Mouse (Mus musculus): Measurements from ENCODE around the gene Rnf121. TPM values are rescaled to one million over a fixed set of nuclear protein-coding genes. Genes with fewer than 3 reads are reported as not detected.
"Not testable (repeated sequence)": the region's sequence is repeated elsewhere in the genome, so short reads cannot be mapped to it uniquely, and the experiment has no call there.

Gene Rnf121
- polyA plus RNA-seq, 1 experiment = 67.1 TPM

DNA sequence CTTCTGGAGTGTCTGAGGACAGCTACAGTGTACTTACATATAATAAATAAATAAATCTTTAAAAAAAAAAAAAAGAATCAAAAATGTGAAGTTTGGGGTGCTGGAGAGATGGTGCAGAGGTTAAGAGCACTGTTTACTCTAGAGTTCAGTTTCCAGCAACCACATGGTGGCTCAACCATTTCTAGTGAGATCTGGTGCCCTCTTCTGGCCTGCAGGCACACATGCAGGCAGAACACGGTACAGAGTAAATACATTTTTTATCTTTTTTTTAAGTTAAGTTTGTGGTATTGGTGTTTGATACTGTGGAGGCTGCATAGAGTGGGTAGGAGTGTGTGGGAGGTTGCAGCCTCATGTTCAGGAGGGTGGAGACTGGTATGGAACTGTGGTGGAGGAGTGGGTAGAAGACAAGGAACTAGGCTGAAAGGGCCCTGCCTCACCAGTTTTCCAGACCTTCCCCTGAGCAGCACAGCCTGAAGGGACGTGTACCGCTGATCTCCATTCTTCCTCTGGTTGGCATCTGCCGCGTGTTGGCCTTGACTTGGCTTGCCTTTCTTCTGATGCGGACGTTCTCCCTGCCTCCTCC, 11.5 kb upstream of the Rnf121 start:
- DNase-seq (ENCODE audit: extremely low spot score in 1 of 2, low spot score in 1 of 2) = peak in 1 of 2 experiments; percentile 32

GRCm38 (mm10) chr7:102066363-102066762, 1.1 kb upstream of the Rnf121 start:
- DNase-seq (ENCODE audit: extremely low spot score in 1 of 2, low spot score in 1 of 2) = no peak

DNA sequence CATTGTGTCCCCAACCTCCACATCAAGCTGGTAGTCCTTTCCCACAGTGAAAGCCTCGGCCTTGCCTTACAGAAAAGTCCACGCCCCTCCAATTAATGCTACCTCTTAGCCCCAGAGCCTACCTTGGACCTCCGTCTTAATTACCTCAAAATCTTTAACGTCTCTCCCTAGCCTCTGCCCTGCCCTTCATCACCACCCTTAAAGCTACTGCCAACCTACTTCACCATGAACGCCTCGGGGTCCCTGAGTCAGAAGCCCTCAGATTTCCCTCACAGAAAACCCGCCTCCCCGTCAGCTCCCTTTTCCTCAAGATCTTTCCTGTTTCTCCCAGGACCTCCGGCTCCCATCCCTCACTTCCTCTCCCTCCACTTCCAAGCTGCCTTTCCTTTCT, 619 bp downstream of the Rnf121 start:
- DNase-seq (ENCODE audit: extremely low spot score in 1 of 2, low spot score in 1 of 2) = no peak

DNA sequence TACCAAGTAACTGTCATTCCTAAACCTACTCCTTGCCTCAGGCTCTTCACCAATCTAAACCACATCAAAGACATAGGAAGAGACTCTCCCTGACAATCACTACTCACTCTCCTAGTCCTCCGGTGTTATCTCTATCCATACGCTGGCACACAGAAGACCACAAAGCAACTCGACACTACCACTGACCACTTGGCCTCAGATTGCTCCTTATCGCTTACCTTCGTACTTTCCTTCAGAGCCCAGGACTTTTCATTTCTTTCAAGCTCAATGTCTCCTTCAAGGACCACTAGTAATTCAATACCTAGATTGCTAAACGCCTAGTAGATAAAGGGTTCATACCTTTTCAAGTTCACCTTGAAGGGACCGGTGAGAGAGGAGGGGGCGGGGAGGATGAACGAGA, 1.4 kb downstream of the Rnf121 start:
- DNase-seq (ENCODE audit: extremely low spot score in 1 of 2, low spot score in 1 of 2) = no peak

DNA sequence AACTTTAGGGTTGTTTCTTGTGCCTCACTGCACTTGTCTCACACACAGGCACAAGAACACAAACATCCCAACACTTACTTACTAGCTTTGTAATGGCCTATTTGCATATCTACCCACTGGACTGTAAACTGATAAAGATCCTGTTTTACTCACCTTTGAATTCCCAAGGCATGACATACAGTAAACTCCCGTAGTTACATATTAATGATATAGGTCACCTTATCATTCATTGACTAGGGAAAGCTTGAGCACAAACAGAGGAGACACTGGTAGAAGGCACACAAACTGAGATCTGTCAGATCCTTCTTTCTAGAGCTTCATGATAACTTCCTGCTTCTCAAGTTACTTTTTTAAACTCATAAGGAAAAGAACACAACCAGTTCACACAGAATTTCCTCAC, 3.1 kb downstream of the Rnf121 start:
- DNase-seq (ENCODE audit: extremely low spot score in 1 of 2, low spot score in 1 of 2) = no peak

GRCm38 (mm10) chr7:102061353-102061752, 3.9 kb downstream of the Rnf121 start:
- no peak for DNase-seq (ENCODE audit: extremely low spot score in 1 of 2, low spot score in 1 of 2)

- not testable (repeated sequence) for DNase-seq (ENCODE audit: extremely low spot score in 1 of 2, low spot score in 1 of 2)
Observed at GRCm38 (mm10) chr7:102048524-102048923, 16.7 kb downstream of the Rnf121 start.

DNA sequence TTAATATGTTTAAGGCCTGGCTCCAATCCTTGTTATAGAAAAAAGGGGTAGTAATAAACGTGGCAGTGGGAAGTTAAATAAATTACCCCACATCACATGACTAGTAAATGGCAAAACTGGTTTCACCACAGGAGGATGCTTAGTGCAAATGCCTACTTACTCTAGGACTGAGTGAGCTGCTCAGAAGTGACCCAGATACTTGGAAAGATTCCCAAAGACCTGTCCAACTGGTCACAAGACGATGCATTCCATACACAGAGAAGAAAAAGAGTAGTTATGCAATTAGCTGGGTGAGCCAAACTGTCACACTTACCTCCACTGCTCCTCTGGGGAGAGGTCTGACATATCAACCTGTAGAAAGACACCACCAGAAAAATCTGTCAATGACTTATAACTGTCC, 23.0 kb downstream of the Rnf121 start:
- DNase-seq (ENCODE audit: extremely low spot score in 1 of 2, low spot score in 1 of 2) = no peak

- DNase-seq (ENCODE audit: extremely low spot score in 1 of 2, low spot score in 1 of 2) = peak in 1 of 2 experiments; percentile 44
Observed at GRCm38 (mm10) chr7:102037318-102037717, 28.0 kb downstream of the Rnf121 start.

DNA sequence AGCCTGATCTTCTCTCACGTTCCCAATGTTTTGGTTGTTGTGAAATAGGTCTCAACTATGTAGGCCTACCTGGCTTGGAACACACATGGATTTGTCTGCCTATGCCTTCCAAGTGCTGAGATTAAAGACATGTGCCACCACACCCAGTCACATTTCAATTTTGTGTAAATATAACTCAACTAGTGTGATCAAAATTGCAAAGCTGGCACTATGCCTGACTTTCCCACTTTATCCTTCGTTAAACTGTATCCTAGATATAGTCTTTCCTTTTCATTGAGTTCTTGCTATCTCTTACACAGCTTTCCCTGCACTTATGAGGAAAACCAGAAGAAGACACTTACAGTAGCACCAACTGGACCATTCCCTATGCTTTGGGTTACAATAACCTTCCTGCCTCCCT, 29.7 kb downstream of the Rnf121 start:
- no peak for DNase-seq (ENCODE audit: extremely low spot score in 1 of 2, low spot score in 1 of 2)

- DNase-seq (ENCODE audit: extremely low spot score in 1 of 2, low spot score in 1 of 2) = no peak
Observed at GRCm38 (mm10) chr7:102034904-102035303, 30.4 kb downstream of the Rnf121 start.

DNA sequence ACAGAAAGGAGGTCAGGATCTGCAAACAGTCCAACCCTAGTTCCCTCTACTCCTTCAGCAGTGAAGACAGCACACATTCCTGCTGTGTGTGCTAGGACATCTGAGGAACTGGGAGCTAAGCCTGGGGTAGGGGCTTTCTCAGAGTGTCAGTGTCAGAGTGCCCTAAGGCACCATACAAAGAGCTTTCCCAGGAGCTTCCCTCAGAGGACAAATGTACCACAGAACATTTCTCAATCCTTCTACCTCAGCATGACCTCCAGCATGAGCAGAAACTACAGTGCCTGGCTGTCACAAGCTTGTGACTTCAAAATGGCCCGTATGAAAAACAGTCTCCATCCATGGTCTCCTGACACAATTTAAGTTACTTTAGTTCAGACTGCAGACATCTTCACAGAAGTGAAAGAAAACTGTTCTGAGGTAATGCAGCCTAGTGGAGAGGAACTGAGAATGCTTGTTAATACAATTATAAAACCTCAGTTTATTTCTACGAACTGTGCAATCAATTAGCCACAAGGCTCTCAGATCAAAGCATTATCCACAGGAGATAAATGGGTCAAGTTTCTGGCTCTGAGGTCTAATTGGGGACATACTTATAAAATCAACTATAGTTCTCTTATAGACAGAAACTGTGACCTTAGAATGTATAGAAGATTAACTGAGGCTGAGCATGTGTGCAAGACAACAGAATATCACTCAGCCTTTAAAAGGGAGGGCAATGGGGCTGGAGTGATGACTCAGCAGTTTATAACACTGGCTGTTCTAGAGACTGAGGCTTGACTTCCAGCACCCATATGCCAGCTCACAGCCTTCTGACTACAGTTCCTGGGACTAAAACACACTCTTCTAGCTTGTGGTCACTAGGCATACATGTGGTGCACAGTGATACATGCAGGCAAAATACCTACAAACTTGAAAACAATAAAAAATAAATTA, 39.8 kb downstream of the Rnf121 start:
- no peak for DNase-seq (ENCODE audit: extremely low spot score in 1 of 2, low spot score in 1 of 2)

DNA sequence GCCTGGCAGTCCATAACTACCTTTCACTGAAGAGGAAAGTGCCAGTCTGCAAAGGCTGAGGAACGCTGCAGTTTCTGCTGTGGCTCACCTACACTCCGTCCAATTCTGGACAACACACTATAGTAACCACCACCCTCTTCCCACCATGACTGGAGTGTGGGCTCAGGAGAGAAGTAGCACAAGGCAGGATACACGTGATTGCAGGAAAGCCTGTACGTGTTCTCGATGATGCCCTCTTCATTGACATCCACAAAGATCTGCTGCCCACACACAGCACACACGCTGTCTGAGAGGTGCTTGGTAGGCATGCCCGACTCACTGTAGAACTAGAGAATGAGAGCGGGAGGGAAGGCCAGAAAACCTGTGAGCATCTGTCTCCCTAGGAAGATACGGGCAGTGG, 41.4 kb downstream of the Rnf121 start:
- peak in 1 of 2 experiments; percentile 52 for DNase-seq (ENCODE audit: extremely low spot score in 1 of 2, low spot score in 1 of 2)

DNA sequence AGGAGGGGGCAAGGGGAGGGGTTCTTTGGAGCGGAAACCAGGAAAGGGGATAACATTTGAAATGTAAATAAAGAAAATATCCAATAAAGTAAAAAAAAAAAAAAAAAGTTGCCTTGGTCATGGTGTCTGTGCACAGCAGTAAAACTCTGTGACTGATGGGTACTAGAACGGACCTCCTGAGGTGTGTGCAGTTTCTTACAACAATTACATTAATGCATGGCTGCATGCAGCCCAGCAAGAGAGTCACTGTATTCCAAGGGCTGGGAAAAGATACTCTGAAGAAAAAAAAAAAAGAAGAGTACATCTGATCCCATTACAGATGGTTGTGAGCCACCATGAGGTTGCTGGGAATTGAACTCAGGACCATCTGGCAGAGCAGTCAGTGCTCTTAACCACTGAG, 44.3 kb downstream of the Rnf121 start:
- DNase-seq (ENCODE audit: extremely low spot score in 1 of 2, low spot score in 1 of 2) = not testable (repeated sequence)

- DNase-seq (ENCODE audit: extremely low spot score in 1 of 2, low spot score in 1 of 2) = no peak
Observed at GRCm38 (mm10) chr7:102019362-102019761, 45.9 kb downstream of the Rnf121 start.

DNA sequence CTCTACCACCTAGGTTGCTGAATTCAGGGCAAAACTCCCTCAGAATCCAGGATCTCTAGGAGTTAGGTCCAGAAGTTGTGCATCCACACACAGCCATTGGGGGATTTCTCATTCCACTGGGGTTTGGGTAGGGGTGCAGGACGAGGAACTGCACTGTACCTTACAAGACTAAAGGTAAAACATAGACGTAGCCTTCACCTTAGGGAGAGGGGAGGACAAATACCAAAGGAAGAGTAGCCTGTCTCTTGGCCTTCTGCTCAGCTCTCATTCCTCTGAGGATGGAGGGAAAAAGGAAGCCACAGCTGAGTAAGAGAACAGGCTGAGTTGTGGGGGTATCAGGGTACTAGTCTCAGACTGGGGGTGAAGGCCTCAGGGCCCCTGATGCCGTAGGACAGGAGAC, 46.7 kb downstream of the Rnf121 start, which contains the start of gene Il18bp:
Gene Il18bp, minus strand, starts transcription at position 101 of the 400 bp plus-strand sequence.
- no peak for DNase-seq (ENCODE audit: extremely low spot score in 1 of 2, low spot score in 1 of 2)

DNA sequence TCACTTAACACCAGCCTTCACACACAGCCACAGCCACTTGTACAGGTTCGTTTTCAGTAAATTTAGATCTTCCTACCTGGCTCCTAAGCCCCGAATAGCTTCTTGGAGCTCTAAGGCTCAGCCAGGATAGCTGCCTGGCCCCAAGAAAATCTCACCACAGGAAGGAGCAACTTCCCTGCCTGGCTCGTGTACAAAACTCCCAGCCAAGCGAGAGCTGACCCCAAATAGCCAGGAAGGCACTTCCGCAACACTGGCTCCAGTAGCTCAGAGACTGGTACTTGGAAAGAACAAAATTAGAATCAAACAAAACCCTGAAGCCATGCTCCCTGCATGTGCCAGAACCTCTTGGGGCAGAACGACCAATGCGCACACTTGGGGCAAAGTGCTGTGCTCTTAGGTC, 47.2 kb downstream of the Rnf121 start:
- no peak for DNase-seq (ENCODE audit: extremely low spot score in 1 of 2, low spot score in 1 of 2)

DNA sequence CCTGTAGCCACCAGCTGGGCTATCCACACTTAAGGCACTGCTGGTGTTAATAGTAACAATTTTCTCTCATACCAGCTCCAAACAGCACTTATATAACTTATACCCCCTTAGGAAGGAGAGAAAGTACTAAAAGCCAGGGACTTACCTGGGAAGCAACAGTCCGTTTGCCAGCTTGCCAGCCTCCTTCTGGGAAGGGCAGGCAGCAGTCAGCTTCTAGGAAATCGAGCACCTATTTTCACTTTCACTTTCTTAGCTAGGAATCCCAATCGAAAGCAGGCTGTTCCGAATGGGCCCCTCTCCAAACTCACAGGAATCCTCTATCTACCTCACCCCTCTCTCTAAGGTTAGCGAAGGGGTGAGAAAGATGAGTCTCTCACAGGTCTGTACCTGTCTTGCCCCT, 47.8 kb downstream of the Rnf121 start:
- DNase-seq (ENCODE audit: extremely low spot score in 1 of 2, low spot score in 1 of 2) = no peak

- no peak for DNase-seq (ENCODE audit: extremely low spot score in 1 of 2, low spot score in 1 of 2)
Observed at GRCm38 (mm10) chr7:102016936-102017335, 48.3 kb downstream of the Rnf121 start.

DNA sequence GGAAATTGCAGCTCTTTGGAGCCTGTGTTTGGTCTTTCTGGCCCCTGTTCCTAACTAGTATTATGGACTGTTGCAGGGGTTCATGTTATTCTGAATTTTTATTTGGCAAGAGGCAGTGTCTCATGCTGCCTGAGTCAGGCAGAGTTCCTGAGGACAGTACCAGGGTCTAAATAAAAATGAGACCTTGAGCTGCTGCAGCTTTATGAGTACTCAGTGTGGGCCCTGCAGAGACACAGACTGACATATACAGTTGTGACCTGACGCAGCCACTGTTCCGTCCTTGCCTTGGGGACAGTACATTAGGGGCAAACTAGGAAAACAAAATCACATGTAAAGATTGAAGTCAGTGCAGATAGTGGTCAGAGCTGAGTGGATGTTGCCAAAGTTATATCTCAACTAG, 50.3 kb downstream of the Rnf121 start:
- DNase-seq (ENCODE audit: extremely low spot score in 1 of 2, low spot score in 1 of 2) = no peak

- DNase-seq (ENCODE audit: extremely low spot score in 1 of 2, low spot score in 1 of 2) = no peak
Observed at GRCm38 (mm10) chr7:102013416-102013815, 51.9 kb downstream of the Rnf121 start.

- DNase-seq (ENCODE audit: extremely low spot score in 1 of 2, low spot score in 1 of 2) = no peak
Observed at GRCm38 (mm10) chr7:102011855-102012254, 53.4 kb downstream of the Rnf121 start.

All from frontal cortex, adult 2 months (tissue).